Mouse (Mus musculus): ENCODE results near the gene Pank2.

GRCm38 (mm10) chr2:131326044-131326443 is 63.7 kb downstream of the Pank2 start:
- TF ChIP-seq CTCF (IDR thresholded peaks at IDR 0.05): no peak
- no peak for TF ChIP-seq EP300 (IDR thresholded peaks at IDR 0.05; ENCODE audit: insufficient read depth, low read depth, low read length)
- TF ChIP-seq POLR2A (IDR thresholded peaks at IDR 0.05; ENCODE audit: insufficient read depth, low read depth, low read length): no peak

Data from heart, adult 2 months (tissue).